Mouse (Mus musculus): Measurements from ENCODE around the gene Ogt. TPM values are rescaled to one million over a fixed set of nuclear protein-coding genes. Genes with fewer than 3 reads are reported as not detected.
A peak's percentile ranks its signal among the peaks of the same experiment; 100 is the strongest.

The Ogt gene
- total RNA-seq, 2 experiments from 2014 or later = 113 to 171 TPM

DNA sequence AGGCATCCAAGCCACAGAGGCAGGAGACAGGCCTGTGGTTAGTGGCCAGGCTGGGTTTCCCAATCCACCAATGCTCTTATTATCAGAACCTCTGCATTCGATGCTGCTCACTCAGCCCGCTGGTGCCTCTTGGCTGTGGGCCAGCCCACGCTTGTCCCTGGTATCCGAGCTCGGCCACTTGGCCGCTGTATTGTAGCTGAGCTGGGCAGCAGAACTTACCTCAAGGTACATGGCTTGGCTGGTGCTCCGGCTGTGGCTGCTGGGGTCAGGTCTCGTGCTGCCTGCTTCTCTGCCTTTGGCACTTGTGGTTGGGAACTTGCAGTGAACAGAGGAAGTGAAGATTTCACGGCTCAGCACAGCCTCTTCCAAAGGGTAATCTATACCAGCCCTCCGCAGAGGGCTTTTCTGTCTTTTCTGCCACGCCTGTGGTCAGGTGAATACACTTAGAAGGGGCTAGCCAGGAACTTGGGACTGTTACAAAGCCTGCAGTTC is 94.0 kb downstream of the Ogt start, which contains the start of gene Cxcr3:
Gene Cxcr3, minus strand, starts transcription at position 442 of the 492 bp plus-strand sequence.
- peak; percentile 37 to 38 for DNase-seq (ENCODE audit: low spot score in 2 of 2)

Other genes with a start within 250 kb of the Ogt start
- gene Zmym3, start 219.2 kb upstream of the Ogt start, total RNA-seq (2021) = 10 to 100 TPM; 46.3 to 73.4 TPM
- 100 to 1,000 TPM; 158 to 182 TPM for gene Nono, start 210.7 kb upstream of the Ogt start, total RNA-seq (2021)
- gene Itgb1bp2, start 191.0 kb upstream of the Ogt start, total RNA-seq (2021) = under 1 TPM; 0.53 to 0.74 TPM
- gene Taf1, start 107.3 kb upstream of the Ogt start, total RNA-seq (2021) = 10 to 100 TPM; 38.2 to 41.7 TPM
- gene Cxcr3, start 94.2 kb downstream of the Ogt start, total RNA-seq (2021) = 1 to 10 TPM in 1 of 2 experiments, under 1 TPM in 1; 0.73 to 1.1 TPM
- not detected for gene Gm4779, start 154.4 kb downstream of the Ogt start, total RNA-seq (2021)
- not detected for gene 8030474K03Rik, start 154.6 kb downstream of the Ogt start, total RNA-seq (2021)
- 1 to 10 TPM; 3.8 to 5.1 TPM for gene Nhsl2, start 209.3 kb downstream of the Ogt start, total RNA-seq (2021)